Mouse (Mus musculus) intestine, postnatal 0 days (tissue): ENCODE results near the gene Btbd9. TPM values are rescaled to one million over a fixed set of nuclear protein-coding genes. Genes with fewer than 3 reads are reported as not detected.

Source experiments
- ATAC-seq: fragments of 200-750 bp; cut with Nextera tagmentation; 2 replicates; pipeline ENCODE4 v1.8.0; 2017; ENCODE audit warnings: mild to moderate bottlenecking, moderate TSS enrichment, moderate library complexity
- H3K27ac ChIP-seq: fragments of 300-500 bp; sonication (generic); 2 replicates; pipeline ENCODE4 v1.5.1; 2014; ENCODE audit warnings: mild to moderate bottlenecking, low read depth, low read length, moderate library complexity
- H3K27me3 ChIP-seq: fragments of 300-500 bp; sonication (generic); replicated peaks from 2 replicates; pipeline ENCODE4 v1.6.1; 2014; ENCODE audit warnings: low read length, mixed read lengths; ENCODE audit not compliant: control insufficient read depth, insufficient read depth
- H3K36me3 ChIP-seq: fragments of 300-500 bp; sonication (generic); 2 replicates; pipeline ENCODE4 v1.6.1; 2014; ENCODE audit warnings: mild to moderate bottlenecking, moderate library complexity; ENCODE audit not compliant: control insufficient read depth, insufficient read depth
- H3K4me1 ChIP-seq: fragments of 300-500 bp; sonication (generic); replicated peaks from 2 replicates; pipeline ENCODE4 v1.6.1; 2014; ENCODE audit warnings: antibody characterized with exemption, low read length, mixed read lengths; ENCODE audit not compliant: control insufficient read depth, insufficient read depth
- H3K4me2 ChIP-seq: fragments of 300-500 bp; sonication (generic); replicated peaks from 2 replicates; pipeline ENCODE4 v1.6.1; 2014; ENCODE audit warnings: low read depth, mild to moderate bottlenecking, moderate library complexity
- H3K4me3 ChIP-seq: fragments of 300-500 bp; sonication (generic); 2 replicates; pipeline ENCODE4 v1.5.1; 2014; ENCODE audit warnings: low read depth, low read length
- H3K9ac ChIP-seq: fragments of 300-500 bp; sonication (generic); 2 replicates; pipeline ENCODE4 v1.6.1; 2014; ENCODE audit warnings: mild to moderate bottlenecking, low read depth, low read length
- H3K9me3 ChIP-seq: fragments of 300-500 bp; sonication (generic); 2 replicates; pipeline ENCODE4 v1.6.1; 2016; ENCODE audit warnings: mixed run types; ENCODE audit not compliant: control insufficient read depth
- CTCF ChIP-seq: sonication (generic); IDR thresholded peaks from 2 replicates; pipeline ENCODE4 v1.5.1; 2016; ENCODE audit warnings: low read depth, mild to moderate bottlenecking, control low read depth, antibody characterized with exemption, moderate library complexity
- WGBS: fragments of 180-500 bp; shearing (Covaris S2); extraction: QIAGEN DNeasy Blood & Tissue Kit; methylation state at CpG from one replicate; pipeline ENCODE4 v1.1.7; 2014; 5-methylcytosine and 5-hydroxymethylcytosine counted together
- polyA plus RNA-seq: library from polyadenylated mRNA; unstranded; fragments of >200 nt; fragmentation: Nextera tagmentation; extraction: Ambion mirVana; gene quantifications from 2 replicates; pipeline ENCODE4 v1.2.1, GENCODE M21; 2015

Btbd9 gene
- polyA plus RNA-seq, 1 experiment from 2014 or later = 35.9 TPM

- Histone ChIP-seq H3K36me3 (no peaks in the 10 kb centered on the region), H3K27ac (no peak overlapping the region), H3K27me3 (no peaks in the 10 kb centered on the region), H3K9me3 (no peaks in the 10 kb centered on the region), H3K9ac (no peak overlapping the region), H3K4me2 (no peak overlapping the region), H3K4me3 (no peak overlapping the region), H3K4me1 (no peaks in the 10 kb centered on the region)
- TF ChIP-seq CTCF = no peak
- no peak for ATAC-seq
- WGBS = 77% methylated on average over 2 of the region's 2 CpGs
These were observed 228.3 kb downstream of the Btbd9 start for GRCm38 (mm10) chr17:30348031-30348430.

GRCm38 (mm10) chr17:30347101-30347613 is 229.1 kb downstream of the Btbd9 start:
- no peak overlapping the region for H3K27ac ChIP-seq
- peak overlapping the region; percentile 43 for H3K4me2 ChIP-seq
- H3K9ac ChIP-seq = no peak overlapping the region
- no peaks in the 10 kb centered on the region for H3K9me3 ChIP-seq
- no peak for TF ChIP-seq CTCF
- 14% methylated on average over 10 of the region's 10 CpGs for WGBS
- peak; percentile 36; the same call in 1 of the 2 replicates for ATAC-seq
- no peaks in the 10 kb centered on the region for H3K4me1 ChIP-seq
- H3K4me3 ChIP-seq = no peak overlapping the region
- H3K27me3 ChIP-seq = no peaks in the 10 kb centered on the region
- no peaks in the 10 kb centered on the region for H3K36me3 ChIP-seq

- TF ChIP-seq CTCF = no peak
- H3K27me3 ChIP-seq = no peaks in the 10 kb centered on the region
- no peak overlapping the region for H3K4me2 ChIP-seq
- H3K9me3 ChIP-seq = no peaks in the 10 kb centered on the region
- H3K36me3 ChIP-seq = no peaks in the 10 kb centered on the region
- no peak overlapping the region for H3K4me3 ChIP-seq
- no peak for ATAC-seq
- H3K27ac ChIP-seq = no peak overlapping the region
- 71% methylated on average over 3 of the region's 3 CpGs for WGBS
- no peaks in the 10 kb centered on the region for H3K4me1 ChIP-seq
- no peak overlapping the region for H3K9ac ChIP-seq
These were observed 231.3 kb downstream of the Btbd9 start for GRCm38 (mm10) chr17:30345008-30345407.

- Histone ChIP-seq H3K27ac (no peak overlapping the region), H3K4me3 (no peak overlapping the region), H3K4me2 (no peak overlapping the region), H3K27me3 (no peaks in the 10 kb centered on the region), H3K9me3 (no peaks in the 10 kb centered on the region), H3K4me1 (no peaks in the 10 kb centered on the region), H3K9ac (no peak overlapping the region), H3K36me3 (no peaks in the 10 kb centered on the region)
- WGBS = 76% methylated on average over 9 of the region's 9 CpGs
- TF ChIP-seq CTCF = no peak
- ATAC-seq = no peak
These were observed 232.4 kb downstream of the Btbd9 start for GRCm38 (mm10) chr17:30343701-30344473.

GRCm38 (mm10) chr17:30341556-30341955 is 234.7 kb downstream of the Btbd9 start:
- WGBS = 67% methylated on average over 6 of the region's 6 CpGs
- Histone ChIP-seq H3K4me1 (no peaks in the 10 kb centered on the region), H3K27me3 (no peaks in the 10 kb centered on the region), H3K4me2 (no peak overlapping the region), H3K27ac (no peak overlapping the region), H3K36me3 (no peaks in the 10 kb centered on the region), H3K9me3 (no peaks in the 10 kb centered on the region), H3K4me3 (no peak overlapping the region), H3K9ac (no peak overlapping the region)
- TF ChIP-seq CTCF = no peak
- ATAC-seq = no peak

GRCm38 (mm10) chr17:30340495-30341126 is 235.7 kb downstream of the Btbd9 start:
- Histone ChIP-seq H3K9ac (no peak overlapping the region), H3K27ac (no peak overlapping the region), H3K9me3 (no peaks in the 10 kb centered on the region), H3K4me1 (no peaks in the 10 kb centered on the region), H3K4me2 (no peak overlapping the region), H3K4me3 (no peak overlapping the region), H3K27me3 (no peaks in the 10 kb centered on the region), H3K36me3 (no peaks in the 10 kb centered on the region)
- TF ChIP-seq CTCF = peak; percentile 28; the same call in 1 of the 2 replicates
- ATAC-seq = no peak
- 69% methylated on average over 13 of the region's 13 CpGs for WGBS
